8 mouse cellular contexts compared by ENCODE assay signal in the genomic region with DNA sequence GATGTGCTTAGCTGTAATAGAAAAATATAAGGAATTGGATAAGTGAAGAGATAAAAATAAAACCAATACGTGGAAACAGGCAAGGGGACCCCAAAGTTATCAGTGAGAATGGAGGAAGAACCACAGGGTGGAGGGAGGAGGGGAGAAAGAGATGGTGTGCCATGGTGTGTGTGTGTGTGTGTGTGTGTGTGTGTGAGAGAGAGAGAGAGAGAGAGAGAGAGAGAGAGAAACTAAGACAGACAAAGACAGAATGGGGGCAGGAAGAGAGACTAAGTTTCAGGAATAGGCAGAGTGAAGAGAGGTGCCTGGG. TPM values are rescaled to one million over a fixed set of nuclear protein-coding genes. Genes with fewer than 3 reads are reported as not detected.
A peak's percentile ranks its signal among the peaks of the same experiment; 100 is the strongest.
DNase-seq lines count a peak whose midpoint lies in the region; ATAC-seq and TF ChIP-seq lines count a peak whose summit lies in the region.

No protein-coding gene starts in this region.

- peaks cover 12% of the 10 kb centered on the region for H3K4me1 ChIP-seq in forebrain, embryonic 16.5 days (replicated peaks; ENCODE audit: control insufficient read depth, insufficient read depth, low read length)
- peaks cover 3% of the 10 kb centered on the region; the same call in 1 of the 2 replicates for H3K4me1 ChIP-seq in liver, embryonic 16.5 days (ENCODE audit: control insufficient read depth, low read depth, low read length)

- H3K9ac ChIP-seq in forebrain, embryonic 16.5 days (replicated peaks; ENCODE audit: low read depth, low read length): peak overlapping the region; percentile 76
- peak overlapping the region; percentile 53 for H3K9ac ChIP-seq in liver, embryonic 16.5 days (ENCODE audit: low read depth, low read length)

- H3K27me3 ChIP-seq in forebrain, embryonic 16.5 days (replicated peaks; ENCODE audit: control insufficient read depth, insufficient read depth, low read length): no peaks in the 10 kb centered on the region
- H3K27me3 ChIP-seq in liver, embryonic 16.5 days (ENCODE audit: control insufficient read depth, insufficient read depth, low read depth, low read length): peaks cover 18% of the 10 kb centered on the region

- peak overlapping the region; percentile 79 for H3K4me3 ChIP-seq in gastrocnemius, adult 2 months
- peak overlapping the region; percentile 58 for H3K4me3 ChIP-seq in forebrain, embryonic 16.5 days (replicated peaks; ENCODE audit: low read length)
- H3K4me3 ChIP-seq in liver, embryonic 16.5 days (ENCODE audit: low read depth, low read length): peak overlapping the region; percentile 51

- intact Hi-C loops in gastrocnemius, adult 2 months (cut with DNase I): no loop called here
- intact Hi-C loops in gastrocnemius, postnatal 36 days (cut with DNase I): no loop called here
- intact Hi-C loops in left cerebral cortex, postnatal 36 days (cut with DNase I): no loop called here

- peak; percentile 67 for ATAC-seq in CD4-positive, CD25-positive, alpha-beta regulatory T cell, adult 4 months
- ATAC-seq in forebrain, embryonic 16.5 days: peak; percentile 45
- no peak for ATAC-seq in liver, embryonic 16.5 days (ENCODE audit: low read depth)

- 11% methylated on average over 1 of the region's 1 CpGs for WGBS in forebrain, embryonic 16.5 days
- WGBS in liver, embryonic 16.5 days (ENCODE audit: insufficient replicate concordance): 3% methylated on average over 1 of the region's 1 CpGs

- peak overlapping the region; percentile 86 for H3K4me2 ChIP-seq in forebrain, embryonic 16.5 days (ENCODE audit: low read length)
- H3K4me2 ChIP-seq in liver, embryonic 16.5 days (ENCODE audit: low read depth, low read length): peak overlapping the region; percentile 65

- no peaks in the 10 kb centered on the region for H3K36me3 ChIP-seq in forebrain, embryonic 16.5 days (ENCODE audit: control insufficient read depth, insufficient read depth)
- no peaks in the 10 kb centered on the region for H3K36me3 ChIP-seq in liver, embryonic 16.5 days (ENCODE audit: control insufficient read depth, insufficient read depth)

- H3K9me3 ChIP-seq in forebrain, embryonic 16.5 days (ENCODE audit: control insufficient read depth, low read length): no peaks in the 10 kb centered on the region
- no peaks in the 10 kb centered on the region for H3K9me3 ChIP-seq in liver, embryonic 16.5 days (replicated peaks; ENCODE audit: control insufficient read depth, low read length)

- peak overlapping the region; percentile 83 for H3K27ac ChIP-seq in gastrocnemius, adult 2 months
- peak overlapping the region; percentile 58; the same call in 1 of the 2 replicates for H3K27ac ChIP-seq in forebrain, embryonic 16.5 days (ENCODE audit: low read length)
- no peak overlapping the region for H3K27ac ChIP-seq in liver, embryonic 16.5 days (ENCODE audit: low read length)

- no peak for DNase-seq in gastrocnemius, adult 2 months
- DNase-seq in gastrocnemius, postnatal 36 days: no peak
- no peak for DNase-seq in right cerebral cortex, adult 18-20 months
- DNase-seq in left cerebral cortex, postnatal 36 days (ENCODE audit: low spot score in 2 of 2): no peak
- DNase-seq in cerebellum, postnatal 25 days: no peak

- no peak for TF ChIP-seq CTCF in gastrocnemius, adult 2 months (IDR thresholded peaks at IDR 0.05)

RNA-seq across cellular contexts. Expression of a gene that starts 11.4 kb away (rescaled TPM):
- total RNA-seq in gastrocnemius, adult 2 months (2021): 10 to 100 TPM; 10.3 to 13.7 TPM
- 10 to 100 TPM; 10.1 to 12.0 TPM for total RNA-seq in gastrocnemius, postnatal 36 days (2021)
- 10 to 100 TPM; 18.5 TPM for polyA plus RNA-seq in CD4-positive, CD25-positive, alpha-beta regulatory T cell, adult 4 months (2017; shearing (Covaris generic))
- 30.3 and 38.0 TPM in 2 replicates for polyA plus RNA-seq in forebrain, embryonic 16.5 days (2015; fragmentation: Nextera tagmentation; extraction: Ambion mirVana)
- 27.8 and 34.9 TPM in 2 replicates for polyA plus RNA-seq in liver, embryonic 16.5 days (2015; fragmentation: Nextera tagmentation; extraction: Ambion mirVana)
- total RNA-seq in left cerebral cortex, postnatal 36 days (2021): 10 to 100 TPM; 20.5 to 21.9 TPM
